Mouse (Mus musculus): ENCODE measurements around the gene Olfr1441.

The Olfr1441 gene

DNA sequence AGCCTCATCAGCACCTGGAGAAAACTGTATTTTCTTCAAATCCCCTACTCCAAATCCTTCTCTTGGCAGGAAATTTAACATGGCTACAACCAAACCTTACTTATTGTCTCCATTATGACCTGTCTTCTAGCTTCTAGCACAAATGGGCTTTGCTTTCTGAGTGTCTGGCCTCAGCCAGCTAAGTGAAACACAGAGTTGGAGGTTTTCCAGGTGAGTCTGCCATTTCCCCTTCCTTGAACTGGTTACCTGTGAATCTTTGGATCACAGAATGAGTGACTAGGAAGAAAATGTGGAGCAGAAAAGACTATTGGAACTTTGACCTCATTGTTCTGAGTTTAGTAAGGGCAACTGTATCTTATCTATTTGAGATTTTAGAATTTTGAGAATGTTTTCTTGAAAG is at the start of gene Olfr1441:
Olfr1441 (plus strand) TSS at position 73 of the 400 bp plus-strand sequence.
- no peak for DNase-seq (ENCODE audit: low read depth, low spot score)

DNA sequence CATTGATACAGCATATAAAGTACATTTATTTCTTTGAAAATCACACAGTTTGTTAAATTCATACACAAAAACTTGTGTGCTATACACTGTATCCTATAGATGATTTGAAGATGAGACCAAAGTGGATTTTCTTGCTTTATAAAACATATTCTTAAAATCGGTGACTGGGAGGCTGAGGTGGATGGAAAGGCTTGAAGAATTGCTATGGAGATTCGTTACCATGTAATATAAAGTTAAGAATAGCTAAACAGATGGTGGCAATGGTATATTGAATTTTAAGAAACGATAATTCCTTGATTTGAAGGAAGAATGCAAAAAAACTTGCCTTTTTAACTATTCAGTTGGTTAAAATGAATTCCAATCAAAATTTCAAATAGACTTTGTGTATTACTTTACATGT is 44.2 kb upstream of the Olfr1441 start:
- no peak for DNase-seq (ENCODE audit: low read depth, low spot score)

DNA sequence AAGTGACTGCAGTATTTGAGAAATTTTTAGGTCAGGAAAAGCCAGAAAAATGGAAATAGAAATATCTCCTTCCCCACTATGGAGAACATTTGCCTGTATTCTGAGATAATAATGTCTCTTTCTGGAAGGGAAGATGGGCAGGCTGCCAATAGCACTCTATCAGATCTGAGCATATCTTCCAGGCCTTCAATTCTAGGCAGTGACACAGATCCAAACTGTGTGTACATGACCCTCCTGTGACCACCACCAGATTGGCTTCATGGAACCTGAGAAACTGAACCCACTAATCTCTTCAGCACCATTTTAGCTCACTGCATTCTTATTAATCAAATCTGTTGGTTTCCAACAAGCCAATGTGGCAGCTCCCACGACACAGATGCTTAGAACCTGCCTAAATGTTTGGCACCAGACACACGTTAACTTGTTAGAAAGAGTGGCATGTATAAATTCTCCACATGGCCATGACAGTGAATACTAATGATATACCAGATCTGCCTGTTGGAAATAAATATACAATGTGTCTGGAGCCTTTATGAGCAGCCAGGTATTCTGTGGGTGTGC is 42.7 kb upstream of the Olfr1441 start:
- DNase-seq (ENCODE audit: low read depth, low spot score), result peak; percentile 36

DNA sequence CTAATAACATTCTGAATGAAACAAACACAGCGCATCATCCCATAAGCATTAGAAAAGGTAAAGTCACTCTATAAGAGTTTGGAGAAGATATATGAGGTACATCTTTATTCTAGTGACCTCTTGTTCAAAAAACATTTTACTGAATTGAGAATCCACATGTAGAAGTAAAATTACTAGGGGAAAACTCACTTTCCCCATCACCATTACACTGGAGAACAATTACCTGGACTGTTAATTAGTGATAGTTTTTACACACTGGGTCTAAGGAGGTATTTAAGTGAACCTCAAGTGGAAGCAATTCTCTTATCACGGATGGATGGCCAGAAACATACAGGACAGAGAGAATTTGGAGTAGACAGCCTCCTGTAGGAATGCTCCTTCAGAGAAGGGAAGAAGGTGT is 30.3 kb upstream of the Olfr1441 start, which contains the start of gene Olfr1440:
Olfr1440 (plus strand) TSS at position 301 of the 400 bp plus-strand sequence.
- no peak for DNase-seq (ENCODE audit: low read depth, low spot score)

DNA sequence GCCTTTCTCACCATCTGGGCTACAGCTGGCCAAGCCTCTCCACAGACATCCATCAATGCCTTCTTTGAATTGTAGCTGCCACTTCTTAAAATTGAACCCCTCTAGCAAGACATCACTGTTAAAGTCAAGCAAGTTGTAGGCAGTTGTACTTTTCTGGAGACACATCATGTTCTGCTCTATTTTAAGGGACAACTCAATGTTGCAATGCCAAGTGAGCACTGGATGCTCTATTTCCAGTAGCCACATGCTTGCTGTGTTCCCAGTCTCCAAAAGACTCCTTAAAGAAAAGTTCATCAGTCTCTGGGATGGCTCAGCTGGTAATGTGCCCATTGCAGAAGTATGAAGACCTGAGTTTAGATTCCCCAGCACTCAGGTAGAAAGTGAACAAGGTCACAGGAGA is 3.5 kb upstream of the Olfr1441 start:
- no peak for DNase-seq (ENCODE audit: low read depth, low spot score)

DNA sequence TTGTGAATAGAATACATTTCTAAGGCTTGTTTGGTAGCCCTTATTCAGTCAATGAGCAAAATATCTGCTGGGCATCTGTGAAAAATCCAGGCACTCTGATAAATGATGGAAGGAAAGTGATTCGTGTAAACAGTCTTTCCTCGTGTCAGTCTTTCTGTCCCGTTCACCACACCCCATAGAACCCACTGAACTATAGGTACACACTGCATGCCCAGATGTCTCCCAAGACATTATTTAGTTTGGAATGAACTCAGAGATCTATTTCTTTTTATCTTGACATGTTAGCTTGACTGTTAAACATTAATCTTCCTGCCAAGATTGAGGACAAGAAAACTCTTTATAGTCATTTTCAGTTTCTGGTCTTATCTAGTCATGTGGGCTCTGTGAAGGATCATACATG is 1.1 kb downstream of the Olfr1441 start:
- DNase-seq (ENCODE audit: low read depth, low spot score), result no peak

DNA sequence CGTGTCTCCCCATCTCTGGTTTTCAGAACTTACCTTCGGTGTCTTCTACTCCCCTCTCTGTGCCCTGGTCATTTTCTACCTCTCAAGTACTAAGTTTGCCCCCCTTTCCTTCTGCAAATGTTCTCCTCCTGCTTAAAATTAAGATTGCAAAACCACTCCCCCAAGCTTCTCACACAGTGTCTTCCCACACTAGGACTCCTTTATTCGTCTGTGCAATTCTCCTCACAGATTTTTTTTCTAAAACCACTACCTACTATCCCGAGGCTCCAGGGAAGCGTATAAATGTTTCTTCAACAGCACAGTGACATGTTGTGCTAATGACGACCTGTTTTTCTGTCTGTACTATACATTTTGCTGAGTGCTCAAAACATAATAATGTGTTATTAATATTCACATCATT is 3.3 kb downstream of the Olfr1441 start:
- DNase-seq (ENCODE audit: low read depth, low spot score), result no peak

DNA sequence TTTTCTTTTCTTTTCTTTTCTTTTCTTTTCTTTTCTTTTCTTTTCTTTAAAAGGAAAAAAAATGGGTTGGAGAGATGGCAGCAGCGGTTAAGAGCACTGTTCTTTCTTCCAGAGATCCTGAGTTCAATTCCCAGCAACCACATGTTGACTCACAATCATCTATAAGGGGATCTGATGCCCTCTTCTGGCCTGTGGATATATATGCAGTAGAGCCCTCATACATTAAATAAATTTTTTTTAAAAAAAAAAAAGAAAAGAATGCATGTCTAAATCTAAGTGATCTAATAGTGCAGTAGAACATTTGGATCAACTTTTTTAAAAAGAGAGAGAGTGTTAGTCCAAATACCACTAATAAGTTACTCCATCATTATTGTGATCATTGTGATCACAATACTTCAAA is 4.4 kb downstream of the Olfr1441 start:
- DNase-seq (ENCODE audit: low read depth, low spot score), result no peak

DNA sequence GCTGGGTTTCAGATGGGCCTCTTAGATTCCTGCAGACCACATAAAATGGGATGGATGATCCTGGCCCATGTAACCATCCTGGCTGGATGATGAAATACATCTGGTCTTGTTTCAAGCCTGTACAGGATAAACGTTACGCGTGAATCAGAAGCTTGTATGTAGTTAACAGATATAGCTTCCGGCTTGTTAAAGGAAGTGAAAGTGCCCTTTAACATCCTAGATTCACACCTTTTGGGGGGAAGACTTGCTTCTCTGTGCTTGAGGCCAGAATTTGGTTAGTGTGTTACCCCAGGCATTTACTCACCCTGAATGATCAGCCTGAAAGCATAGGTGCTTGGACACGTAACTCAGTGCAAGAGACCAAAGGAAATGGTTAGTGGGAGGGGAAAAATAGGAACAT is 9.9 kb downstream of the Olfr1441 start:
- DNase-seq (ENCODE audit: low read depth, low spot score), result no peak

DNA sequence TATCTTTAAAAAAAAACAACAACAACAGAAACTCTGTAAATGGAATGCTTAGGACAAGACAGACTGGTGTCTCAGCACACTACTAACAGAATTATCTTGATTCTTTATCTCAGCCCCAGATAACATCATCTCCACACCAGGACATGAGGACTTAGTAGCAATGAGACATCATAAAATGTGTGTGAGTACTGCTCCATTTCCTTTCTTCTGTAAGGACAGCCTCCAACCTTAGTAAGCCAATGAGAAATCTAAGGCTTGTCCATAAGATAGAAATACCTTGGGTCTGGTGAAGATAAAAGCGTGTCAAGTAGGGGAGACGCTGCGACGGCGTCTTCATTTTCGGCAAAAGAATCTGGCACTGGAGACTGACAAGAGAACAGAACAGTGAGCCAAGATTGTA is 10.4 kb downstream of the Olfr1441 start, which contains the start of gene Pfpl:
Pfpl (plus strand) TSS at position 301 of the 400 bp plus-strand sequence.
- DNase-seq (ENCODE audit: low read depth, low spot score), result no peak

DNA sequence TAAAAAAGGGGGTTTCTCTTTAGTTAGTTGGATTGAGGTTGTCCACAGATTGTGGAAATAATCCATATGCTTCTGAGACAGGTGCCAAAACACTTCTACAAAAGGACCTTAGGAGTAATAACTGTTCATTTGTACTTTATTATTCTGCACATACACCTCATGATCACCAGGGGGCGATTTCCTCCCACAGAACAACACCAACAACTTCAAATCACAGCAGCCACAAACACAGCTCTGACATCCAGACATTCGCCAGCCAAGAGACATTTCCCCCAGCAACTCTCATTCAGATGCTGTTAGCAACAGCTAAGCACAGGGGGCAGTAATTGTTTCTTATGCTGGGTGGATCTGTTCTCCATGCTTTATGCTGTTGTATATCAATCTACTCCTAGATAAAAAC is 15.8 kb downstream of the Olfr1441 start:
- peak; percentile 22 for DNase-seq (ENCODE audit: low read depth, low spot score)

DNA sequence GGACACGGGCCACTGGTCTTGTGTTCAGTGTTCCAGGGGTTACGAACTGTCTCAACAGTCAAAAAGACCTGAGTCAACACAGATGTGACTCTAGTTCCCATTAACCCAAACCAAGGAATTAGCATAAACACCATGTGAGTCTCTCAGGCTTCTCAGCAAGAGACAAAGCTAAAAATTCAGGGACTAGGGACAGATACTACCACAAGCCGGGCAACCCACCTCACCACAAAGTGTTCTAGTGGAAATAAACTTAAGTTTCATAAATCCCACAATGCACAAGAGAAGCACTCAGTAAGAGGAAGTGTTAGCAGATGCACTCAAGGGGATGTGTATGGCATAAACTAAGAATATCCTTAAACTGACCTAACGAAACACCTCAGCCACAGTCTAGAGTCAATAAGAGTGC is 17.8 kb downstream of the Olfr1441 start:
- DNase-seq (ENCODE audit: low read depth, low spot score), result no peak

DNA sequence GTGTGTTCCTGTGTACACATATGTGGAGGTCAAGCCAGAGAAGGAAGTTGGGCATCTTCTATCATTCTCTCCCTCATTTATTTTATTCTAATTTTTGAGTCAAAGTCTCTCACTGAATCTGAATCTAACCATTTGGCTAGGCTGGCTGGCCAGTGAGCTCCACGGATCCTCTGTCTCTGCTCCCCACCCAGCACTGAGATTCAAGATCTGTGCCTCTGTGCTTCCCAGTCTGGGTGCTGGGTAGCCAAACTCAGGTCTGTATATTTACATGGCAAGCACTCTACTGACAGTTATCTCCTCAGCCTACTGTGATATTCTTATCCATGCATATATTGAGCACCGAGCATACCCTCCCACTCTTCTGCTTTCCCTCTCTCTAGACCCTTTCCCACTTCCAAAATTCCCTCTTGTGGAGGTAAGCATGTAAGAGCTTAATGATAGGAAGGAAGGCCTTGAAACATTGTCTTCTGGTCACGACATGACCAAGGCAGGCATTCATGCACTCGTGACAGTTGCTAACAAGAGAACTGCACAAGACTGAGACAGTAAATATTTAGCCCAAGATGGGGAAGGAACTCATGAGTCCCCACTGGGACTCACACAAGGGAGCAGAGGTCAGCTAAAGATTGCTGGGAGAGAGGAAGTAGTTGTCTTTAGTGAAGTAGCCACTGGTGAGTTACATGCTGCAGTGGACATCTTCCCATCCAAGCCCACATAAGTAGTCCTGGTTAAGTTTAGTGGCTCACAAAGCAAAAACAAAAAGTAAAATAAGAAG is 18.7 kb downstream of the Olfr1441 start:
- no peak for DNase-seq (ENCODE audit: low read depth, low spot score)

DNA sequence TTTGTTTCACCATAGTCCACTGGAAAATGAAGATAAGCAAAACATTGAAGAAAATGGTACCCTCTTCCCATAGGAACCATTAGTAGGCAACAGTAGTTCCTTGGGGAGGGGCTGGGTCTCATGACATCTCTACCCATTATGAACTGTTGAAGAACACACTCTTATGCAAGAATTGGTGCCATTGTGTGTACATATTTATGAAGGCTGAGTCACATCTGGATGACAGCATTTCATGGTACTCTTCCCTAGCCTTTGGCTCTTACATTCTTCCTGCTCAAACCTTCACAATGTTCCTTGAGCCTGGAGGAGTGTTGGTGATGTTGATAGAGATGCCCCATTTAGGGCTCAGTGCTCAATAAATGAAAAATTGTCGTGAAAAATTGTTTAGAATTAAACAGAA is 22.3 kb downstream of the Olfr1441 start:
- no peak for DNase-seq (ENCODE audit: low read depth, low spot score)

DNA sequence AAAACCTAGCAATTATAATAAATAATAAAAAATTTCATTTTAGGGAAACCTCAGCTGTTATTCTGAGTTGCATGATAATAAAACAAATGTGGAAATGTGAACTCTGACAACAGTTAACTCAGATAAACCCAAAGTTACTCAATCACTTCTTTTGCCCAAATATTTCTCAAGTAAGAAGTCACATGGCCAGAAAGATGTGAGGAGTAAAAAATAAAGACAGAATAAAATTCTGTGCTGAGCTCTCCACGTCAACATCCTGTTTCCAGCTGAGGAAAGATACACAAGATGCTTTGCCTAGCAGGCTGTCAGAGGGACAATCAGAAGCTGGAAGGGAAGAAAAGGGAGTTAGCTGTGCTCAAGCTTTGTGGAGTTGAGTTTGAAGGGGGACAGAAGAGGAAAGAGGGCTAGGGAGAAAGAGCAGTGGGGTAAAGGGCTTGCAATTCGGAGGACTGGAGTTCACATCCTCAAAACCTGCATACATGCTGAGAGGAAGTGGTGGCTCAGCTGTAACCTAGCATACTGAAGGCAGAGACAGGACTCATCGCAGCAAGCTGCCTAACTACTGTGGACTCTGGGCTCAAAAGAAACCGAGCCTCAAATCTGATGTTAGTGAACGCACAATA is 23.0 kb downstream of the Olfr1441 start:
- no peak for DNase-seq (ENCODE audit: low read depth, low spot score)

DNA sequence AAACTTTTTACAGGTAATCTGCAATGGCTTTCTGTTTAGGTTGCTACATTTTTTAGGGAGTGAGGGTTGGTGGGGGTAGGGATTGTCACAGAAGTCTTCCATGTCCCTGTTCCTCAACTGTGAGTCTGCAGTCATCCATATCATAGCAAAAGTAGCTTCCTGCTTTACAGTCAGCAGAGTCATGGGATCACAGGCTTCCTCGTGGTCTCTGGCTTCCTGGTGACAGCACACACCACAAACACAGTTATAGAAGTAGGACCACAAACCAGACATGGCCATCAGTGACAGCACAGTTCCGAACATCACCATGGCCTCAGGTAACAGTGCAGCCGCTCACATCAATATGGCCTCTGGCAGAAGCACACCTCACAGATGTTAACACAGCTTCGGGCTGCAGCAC is 25.3 kb downstream of the Olfr1441 start:
- no peak for DNase-seq (ENCODE audit: low read depth, low spot score)

DNA sequence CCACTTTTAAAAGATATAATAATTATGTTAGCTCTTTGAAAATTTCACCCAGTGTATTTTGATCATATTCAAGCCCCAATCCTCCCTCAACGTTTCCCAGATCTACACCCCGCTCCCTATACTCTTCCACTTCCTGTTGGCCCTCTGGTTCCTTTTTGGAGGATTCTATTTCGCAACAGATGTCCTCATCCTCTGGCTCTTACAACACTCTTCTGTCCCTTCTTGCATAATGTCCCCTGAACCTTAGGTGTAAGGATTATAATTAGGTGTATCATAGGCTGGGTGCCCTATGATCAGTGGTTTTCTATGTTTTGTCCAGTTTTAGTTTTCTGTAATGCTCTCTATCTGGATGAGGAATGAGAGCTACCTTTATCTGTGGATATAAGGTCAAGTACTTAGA is 27.8 kb downstream of the Olfr1441 start:
- DNase-seq (ENCODE audit: low read depth, low spot score), result no peak

DNA sequence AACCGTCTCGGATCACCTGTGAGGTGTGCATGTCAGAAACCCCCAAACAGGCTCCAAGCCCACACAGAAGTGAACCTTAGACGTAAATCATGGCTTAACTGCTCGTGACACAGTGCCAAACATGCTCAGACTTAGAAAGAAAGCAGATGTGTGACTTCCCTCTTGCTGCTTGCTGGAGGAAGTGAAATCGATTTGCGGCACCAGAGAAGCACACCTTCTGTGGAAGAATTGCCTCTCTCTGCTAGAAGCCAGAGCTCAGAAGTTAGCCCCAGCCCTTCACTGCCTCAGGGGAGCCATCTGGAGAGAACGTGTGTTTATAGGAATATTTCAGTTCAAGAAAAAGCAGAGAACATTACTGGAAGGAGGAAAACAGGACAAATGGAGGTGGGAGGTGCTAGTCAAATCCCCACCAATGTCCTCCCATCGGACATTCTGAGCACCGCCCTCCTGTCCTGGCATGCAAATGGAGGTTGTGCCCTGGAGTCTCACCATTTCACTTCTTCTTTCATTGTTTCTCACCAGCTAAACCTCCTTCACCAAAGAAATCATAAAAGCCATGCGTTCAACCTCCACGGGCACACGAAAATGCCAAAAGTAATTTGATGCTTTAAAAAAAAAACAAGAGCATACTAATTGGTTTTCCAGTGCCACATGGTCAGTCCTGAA is 40.3 kb downstream of the Olfr1441 start:
- DNase-seq (ENCODE audit: low read depth, low spot score), result no peak

DNA sequence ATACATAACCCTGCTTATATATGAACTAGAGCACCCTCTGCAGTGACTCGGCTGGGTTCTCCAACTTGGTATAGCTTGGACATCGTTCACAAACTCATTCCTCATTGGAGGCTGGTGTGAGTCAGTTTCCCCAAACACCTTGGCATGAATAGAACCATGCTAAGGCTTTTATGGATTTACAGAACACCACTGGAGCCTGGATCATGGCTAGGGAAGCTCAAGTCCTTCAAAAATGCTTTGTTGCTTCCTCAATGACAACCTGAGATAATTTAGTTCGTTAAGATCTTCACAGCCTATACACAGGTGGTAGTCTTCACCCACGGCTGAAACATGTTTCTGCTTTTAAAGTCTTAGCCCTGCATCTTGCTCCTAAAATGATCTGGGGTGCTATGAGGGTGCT is 42.3 kb downstream of the Olfr1441 start:
- DNase-seq (ENCODE audit: low read depth, low spot score), result no peak

DNA sequence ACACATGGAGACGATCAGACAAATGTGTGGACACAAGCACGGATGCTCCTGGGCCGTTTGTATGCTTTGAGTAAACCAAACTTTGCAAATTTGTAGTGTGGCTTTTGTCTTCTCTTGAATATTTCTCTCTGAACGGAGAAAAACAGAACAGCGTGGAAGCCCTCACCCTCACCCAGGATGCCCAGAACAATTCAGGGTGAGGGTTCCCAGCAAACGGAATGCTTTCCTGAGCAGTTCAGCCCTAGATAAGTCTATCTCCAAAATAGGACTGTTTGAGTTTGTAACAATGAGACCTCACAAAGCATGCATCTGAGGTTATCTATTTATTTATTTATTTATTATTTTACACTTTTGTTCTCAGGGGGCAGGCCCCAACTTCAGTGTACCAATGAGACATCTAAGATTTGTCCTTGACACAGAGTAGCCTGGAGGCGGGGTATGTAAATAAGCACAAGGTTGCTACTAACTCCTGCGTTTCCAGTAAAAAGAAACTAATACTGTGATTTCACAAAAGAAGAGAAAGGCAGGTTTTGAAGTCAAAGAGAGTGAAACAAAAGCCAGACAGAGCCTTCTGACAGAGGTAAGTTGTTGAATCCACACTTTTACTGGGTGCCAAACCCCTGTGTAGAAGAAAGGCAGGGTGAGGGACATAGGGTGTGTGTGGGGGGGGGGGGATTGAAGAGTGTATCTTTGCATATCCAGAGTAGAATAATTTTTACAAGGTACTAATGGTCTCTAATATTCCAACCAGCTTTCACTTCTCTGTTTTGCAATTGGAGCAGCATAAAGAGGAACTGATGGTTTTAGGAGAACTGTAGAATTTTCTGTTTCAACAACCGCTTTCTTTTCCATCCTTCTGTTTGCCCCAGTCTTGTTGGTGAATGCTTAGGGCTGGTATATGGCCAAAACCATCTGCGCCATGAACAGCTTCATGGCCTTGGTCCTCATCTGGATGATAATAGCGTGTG is 43.3 kb downstream of the Olfr1441 start, which contains the start of gene Mpeg1:
Mpeg1 (plus strand) TSS at position 498 of the 968 bp plus-strand sequence.
- DNase-seq (ENCODE audit: low read depth, low spot score), result no peak
